In the genomic region with DNA sequence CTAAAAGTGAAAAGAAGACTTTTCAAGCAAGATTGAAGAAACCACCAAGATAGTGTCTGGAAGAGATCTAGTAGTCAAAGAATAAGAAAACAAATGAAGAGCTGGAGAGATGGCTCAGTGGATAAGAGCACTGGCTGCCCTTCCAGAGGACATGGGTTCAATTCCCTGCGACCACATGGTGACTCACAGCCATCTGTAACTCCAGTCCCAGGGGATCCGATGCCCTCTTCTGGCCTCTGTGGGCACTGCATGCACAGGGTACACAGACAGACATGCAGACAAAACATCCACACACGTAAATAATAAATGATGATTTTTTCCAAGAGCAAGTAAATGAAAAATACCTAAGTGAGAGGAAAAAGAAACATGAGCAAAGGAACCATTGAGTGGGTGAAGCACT, we compare ENCODE assay signal across 16 mouse cellular contexts. TPM values are rescaled to one million over a fixed set of nuclear protein-coding genes. Genes with fewer than 3 reads are reported as not detected.
A peak's percentile ranks its signal among the peaks of the same experiment; 100 is the strongest.
DNase-seq lines count a peak whose midpoint lies in the region; ATAC-seq and TF ChIP-seq lines count a peak whose summit lies in the region.
"Had no signal": no experiment of that assay in that cellular context is flagged by ENCODE, and none has a peak within 500 bp of the region (broad histone marks: within the 10 kb centered on the region; RNA-seq: fewer than 3 reads in every experiment).

No protein-coding gene starts in this region.

- no peaks in the 10 kb centered on the region for H3K4me1 ChIP-seq in forebrain, embryonic 11.5 days (replicated peaks; ENCODE audit: control insufficient read depth, insufficient read depth, low read length)
- no peaks in the 10 kb centered on the region for H3K4me1 ChIP-seq in forebrain, embryonic 16.5 days (replicated peaks; ENCODE audit: control insufficient read depth, insufficient read depth, low read length)
- H3K4me1 ChIP-seq in kidney, embryonic 14.5 days (ENCODE audit: control insufficient read depth, insufficient read depth, low read length) = no peaks in the 10 kb centered on the region
- H3K4me1 ChIP-seq in testis, adult 2 months (ENCODE audit: control insufficient read depth, insufficient read depth, low read length) = no peaks in the 10 kb centered on the region
- H3K4me1 ChIP-seq: hindbrain, embryonic 10.5 days; neural tube, embryonic 12.5 days had no signal

- peak; percentile 57 for DNase-seq in forebrain, embryonic 11.5 days (ENCODE audit: low spot score)
- DNase-seq in kidney, postnatal 10 days = peak; percentile 16
- no peak for DNase-seq in testis, postnatal 14 days (ENCODE audit: low spot score)
- DNase-seq in frontal cortex, postnatal 10 days (ENCODE audit: low spot score in 2 of 2) = no peak
- DNase-seq in Muller cell, postnatal 12 days (ENCODE audit: inconsistent ontology term) = no peak
- DNase-seq: adrenal gland, postnatal 14 days; heart, adult 18-20 months; retina, postnatal 1 day; spleen, adult 18-20 months had no signal

- H3K9ac ChIP-seq in forebrain, embryonic 11.5 days (ENCODE audit: low read length) = no peak overlapping the region
- no peak overlapping the region for H3K9ac ChIP-seq in forebrain, embryonic 16.5 days (replicated peaks; ENCODE audit: low read depth, low read length)
- no peak overlapping the region for H3K9ac ChIP-seq in kidney, embryonic 14.5 days (ENCODE audit: low read depth, low read length)
- H3K9ac ChIP-seq: limb, embryonic 12.5 days; midbrain, embryonic 12.5 days; neural tube, embryonic 12.5 days had no signal

- 84% methylated on average over 3 of the region's 3 CpGs for WGBS in forebrain, embryonic 11.5 days
- WGBS in forebrain, embryonic 16.5 days = 80% methylated on average over 3 of the region's 3 CpGs
- 79% methylated on average over 3 of the region's 3 CpGs for WGBS in kidney, embryonic 14.5 days

- H3K4me3 ChIP-seq in forebrain, embryonic 11.5 days (ENCODE audit: low read depth, low read length) = no peak overlapping the region
- no peak overlapping the region for H3K4me3 ChIP-seq in forebrain, embryonic 16.5 days (replicated peaks; ENCODE audit: low read length)
- H3K4me3 ChIP-seq in kidney, embryonic 14.5 days (ENCODE audit: low read length) = no peak overlapping the region
- H3K4me3 ChIP-seq in testis, adult 2 months (ENCODE audit: control insufficient read depth, low read depth, low read length) = no peak overlapping the region
- H3K4me3 ChIP-seq: hindbrain, embryonic 10.5 days; limb, embryonic 12.5 days; midbrain, embryonic 12.5 days; neural tube, embryonic 12.5 days had no signal

- H3K27me3 ChIP-seq in forebrain, embryonic 11.5 days (ENCODE audit: control insufficient read depth, insufficient read depth, low read length) = no peaks in the 10 kb centered on the region
- no peaks in the 10 kb centered on the region for H3K27me3 ChIP-seq in forebrain, embryonic 16.5 days (replicated peaks; ENCODE audit: control insufficient read depth, insufficient read depth, low read length)
- H3K27me3 ChIP-seq in kidney, embryonic 14.5 days (ENCODE audit: control insufficient read depth, insufficient read depth, low read length) = no peaks in the 10 kb centered on the region
- no peaks in the 10 kb centered on the region for H3K27me3 ChIP-seq in testis, adult 2 months (ENCODE audit: control insufficient read depth, insufficient read depth, low read length)
- H3K27me3 ChIP-seq: limb, embryonic 12.5 days; midbrain, embryonic 12.5 days; neural tube, embryonic 12.5 days had no signal

- no peak overlapping the region for H3K4me2 ChIP-seq in forebrain, embryonic 11.5 days (ENCODE audit: low read depth, low read length, severe bottlenecking)
- no peak overlapping the region for H3K4me2 ChIP-seq in forebrain, embryonic 16.5 days (ENCODE audit: low read length)
- H3K4me2 ChIP-seq in kidney, embryonic 14.5 days (replicated peaks; ENCODE audit: low read depth, low read length) = no peak overlapping the region
- H3K4me2 ChIP-seq: limb, embryonic 12.5 days; midbrain, embryonic 12.5 days; neural tube, embryonic 12.5 days had no signal

- no peaks in the 10 kb centered on the region for H3K36me3 ChIP-seq in forebrain, embryonic 11.5 days (ENCODE audit: control insufficient read depth, insufficient read depth, low read length)
- no peaks in the 10 kb centered on the region for H3K36me3 ChIP-seq in forebrain, embryonic 16.5 days (ENCODE audit: control insufficient read depth, insufficient read depth)
- H3K36me3 ChIP-seq in kidney, embryonic 14.5 days (ENCODE audit: control insufficient read depth, insufficient read depth, low read length) = no peaks in the 10 kb centered on the region
- no peaks in the 10 kb centered on the region for H3K36me3 ChIP-seq in testis, adult 2 months (ENCODE audit: control insufficient read depth, insufficient read depth, low read length)
- H3K36me3 ChIP-seq: hindbrain, embryonic 10.5 days; limb, embryonic 12.5 days; midbrain, embryonic 12.5 days; neural tube, embryonic 12.5 days had no signal

- H3K27ac ChIP-seq in forebrain, embryonic 11.5 days (ENCODE audit: low read depth, low read length) = no peak overlapping the region
- no peak overlapping the region for H3K27ac ChIP-seq in forebrain, embryonic 16.5 days (ENCODE audit: low read length)
- no peak overlapping the region for H3K27ac ChIP-seq in kidney, embryonic 14.5 days (ENCODE audit: low read depth, low read length)
- no peak overlapping the region for H3K27ac ChIP-seq in testis, adult 2 months (ENCODE audit: control insufficient read depth, insufficient read depth, low read depth, low read length)
- H3K27ac ChIP-seq: hindbrain, embryonic 10.5 days; limb, embryonic 12.5 days; midbrain, embryonic 12.5 days; neural tube, embryonic 12.5 days had no signal

- no peak for TF ChIP-seq POLR2A in testis, adult 2 months (IDR thresholded peaks at IDR 0.05; ENCODE audit: control insufficient read depth, low read depth, low read length)

- ATAC-seq in forebrain, embryonic 11.5 days (replicated peaks; ENCODE audit: low FRiP score) = no peak
- no peak for ATAC-seq in forebrain, embryonic 16.5 days
- no peak for ATAC-seq in kidney, embryonic 14.5 days (ENCODE audit: low FRiP score, low TSS enrichment)

- peak; percentile 55; the same call in 1 of the 2 replicates for TF ChIP-seq CTCF in testis, adult 2 months (IDR thresholded peaks at IDR 0.05; ENCODE audit: control insufficient read depth, insufficient read depth, insufficient replicate concordance, low read depth, low read length)

- no peaks in the 10 kb centered on the region for H3K9me3 ChIP-seq in forebrain, embryonic 11.5 days (ENCODE audit: control insufficient read depth, low read length)
- H3K9me3 ChIP-seq in forebrain, embryonic 16.5 days (ENCODE audit: control insufficient read depth, low read length) = no peaks in the 10 kb centered on the region
- no peaks in the 10 kb centered on the region for H3K9me3 ChIP-seq in kidney, embryonic 14.5 days (ENCODE audit: control insufficient read depth, low read length)
- H3K9me3 ChIP-seq: hindbrain, embryonic 10.5 days; midbrain, embryonic 12.5 days; neural tube, embryonic 12.5 days had no signal

RNA-seq across cellular contexts. Expression of a gene that starts 14.6 kb away (rescaled TPM):
- polyA plus RNA-seq in forebrain, embryonic 11.5 days (2014; fragmentation: Nextera tagmentation; extraction: Ambion mirVana) = 19.8 and 19.9 TPM in 2 replicates
- 45.4 and 48.8 TPM in 2 replicates for polyA plus RNA-seq in forebrain, embryonic 16.5 days (2015; fragmentation: Nextera tagmentation; extraction: Ambion mirVana)
- 3.8 and 4.9 TPM in 2 replicates for polyA plus RNA-seq in kidney, embryonic 14.5 days (2014; fragmentation: Nextera tagmentation; extraction: Ambion mirVana)
- 3.0 and 3.7 TPM in 2 replicates for polyA plus RNA-seq in testis, adult 2 months (2012; rRNA removed)

Comparison
In these comparisons a context has a peak if more than half of its experiments do, and no peak if none do; other contexts are left out.
1. DNase-seq: peak in forebrain, embryonic 11.5 days (single experiment) and kidney, postnatal 10 days (single experiment); none in testis, postnatal 14 days (single experiment), frontal cortex, postnatal 10 days (0 of 2) and Muller cell, postnatal 12 days (single experiment).